ENCODE assay signal across 8 mouse cellular contexts in genomic region chrX:7840842-7841162, GRCm38 (mm10). TPM values are rescaled to one million over a fixed set of nuclear protein-coding genes. Genes with fewer than 3 reads are reported as not detected.
A peak's percentile ranks its signal among the peaks of the same experiment; 100 is the strongest.
DNase-seq lines count a peak whose midpoint lies in the region; ATAC-seq and TF ChIP-seq lines count a peak whose summit lies in the region.

No protein-coding gene starts in this region.

- H3K27me3 ChIP-seq in embryonic facial prominence, embryonic 14.5 days (replicated peaks; ENCODE audit: control insufficient read depth, insufficient read depth, low read length) = no peaks in the 10 kb centered on the region
- no peaks in the 10 kb centered on the region for H3K27me3 ChIP-seq in intestine, embryonic 16.5 days (replicated peaks; ENCODE audit: control insufficient read depth, insufficient read depth, low read length)
- no peaks in the 10 kb centered on the region for H3K27me3 ChIP-seq in neural tube, embryonic 12.5 days (replicated peaks)

- H3K4me3 ChIP-seq in layer of hippocampus, adult 2 months = peak overlapping the region; percentile 47
- H3K4me3 ChIP-seq in embryonic facial prominence, embryonic 14.5 days (ENCODE audit: low read depth, low read length) = peak overlapping the region; percentile 67
- H3K4me3 ChIP-seq in intestine, embryonic 16.5 days (ENCODE audit: low read length) = peak overlapping the region; percentile 69
- H3K4me3 ChIP-seq in neural tube, embryonic 12.5 days = peak overlapping the region; percentile 83

- 15% methylated on average over 7 of the region's 7 CpGs for WGBS in embryonic facial prominence, embryonic 14.5 days
- 19% methylated on average over 7 of the region's 7 CpGs for WGBS in intestine, embryonic 16.5 days
- WGBS in neural tube, embryonic 12.5 days = 15% methylated on average over 7 of the region's 7 CpGs

- H3K36me3 ChIP-seq in embryonic facial prominence, embryonic 14.5 days (ENCODE audit: control insufficient read depth, insufficient read depth, low read length) = no peaks in the 10 kb centered on the region
- no peaks in the 10 kb centered on the region for H3K36me3 ChIP-seq in intestine, embryonic 16.5 days (ENCODE audit: control insufficient read depth, insufficient read depth, low read length)
- H3K36me3 ChIP-seq in neural tube, embryonic 12.5 days = no peaks in the 10 kb centered on the region

- no peaks in the 10 kb centered on the region for H3K4me1 ChIP-seq in embryonic facial prominence, embryonic 14.5 days (ENCODE audit: control insufficient read depth, insufficient read depth, low read length)
- no peaks in the 10 kb centered on the region for H3K4me1 ChIP-seq in intestine, embryonic 16.5 days (ENCODE audit: control insufficient read depth, insufficient read depth, low read length)
- H3K4me1 ChIP-seq in neural tube, embryonic 12.5 days = peaks cover 12% of the 10 kb centered on the region; the same call in 1 of the 2 replicates

- no peak for ATAC-seq in embryonic facial prominence, embryonic 14.5 days (ENCODE audit: low read depth)
- ATAC-seq in intestine, embryonic 16.5 days = no peak
- ATAC-seq in neural tube, embryonic 12.5 days (ENCODE audit: low FRiP score, low read depth) = no peak

- H3K27ac ChIP-seq in layer of hippocampus, adult 2 months = peak overlapping the region; percentile 86
- peak overlapping the region; percentile 55 for H3K27ac ChIP-seq in embryonic facial prominence, embryonic 14.5 days (replicated peaks; ENCODE audit: low read depth, low read length)
- peak overlapping the region; percentile 76 for H3K27ac ChIP-seq in intestine, embryonic 16.5 days (ENCODE audit: low read length)
- no peak overlapping the region for H3K27ac ChIP-seq in neural tube, embryonic 12.5 days

- peak overlapping the region; percentile 51 for H3K4me2 ChIP-seq in embryonic facial prominence, embryonic 14.5 days (ENCODE audit: low read depth, low read length)
- peak overlapping the region; percentile 45 for H3K4me2 ChIP-seq in intestine, embryonic 16.5 days (ENCODE audit: low read depth, low read length)
- H3K4me2 ChIP-seq in neural tube, embryonic 12.5 days (replicated peaks) = peak overlapping the region; percentile 49

- DNase-seq in layer of hippocampus, adult 2 months (ENCODE audit: low spot score in 2 of 2) = no peak
- DNase-seq in layer of hippocampus, adult 18-20 months (ENCODE audit: low spot score in 2 of 2) = no peak
- DNase-seq in embryonic facial prominence, embryonic 14.5 days (ENCODE audit: low spot score) = no peak
- no peak for DNase-seq in retina, postnatal 1 day
- no peak for DNase-seq in cerebellum, adult 11-12 months
- no peak for DNase-seq in Muller cell, postnatal 12 days (ENCODE audit: inconsistent ontology term)

- no peak overlapping the region for H3K9ac ChIP-seq in embryonic facial prominence, embryonic 14.5 days (ENCODE audit: low read depth, low read length)
- H3K9ac ChIP-seq in intestine, embryonic 16.5 days (ENCODE audit: low read depth, low read length) = 0 out of 2 replicates have a peak overlapping the region, but pooled peaks have one; percentile 33
- no peak overlapping the region for H3K9ac ChIP-seq in neural tube, embryonic 12.5 days

- H3K9me3 ChIP-seq in embryonic facial prominence, embryonic 14.5 days (ENCODE audit: control insufficient read depth, low read length) = no peaks in the 10 kb centered on the region
- no peaks in the 10 kb centered on the region for H3K9me3 ChIP-seq in intestine, embryonic 16.5 days (ENCODE audit: control insufficient read depth, low read length)
- no peaks in the 10 kb centered on the region for H3K9me3 ChIP-seq in neural tube, embryonic 12.5 days

- no peak for TF ChIP-seq CTCF in layer of hippocampus, adult 2 months (conservative IDR thresholded peaks at IDR 0.05)

RNA-seq across cellular contexts. Expression of gene Otud5, which starts 0.4 kb away (rescaled TPM):
- total RNA-seq in layer of hippocampus, adult 2 months (2021) = 10 to 100 TPM; 82.6 to 83.8 TPM
- 10 to 100 TPM; 75.3 to 87.4 TPM for total RNA-seq in layer of hippocampus, adult 18-20 months (2021)
- 31.1 and 32.3 TPM in 2 replicates for polyA plus RNA-seq in embryonic facial prominence, embryonic 14.5 days (2014; fragmentation: Nextera tagmentation; extraction: Ambion mirVana)
- 25.9 and 27.7 TPM in 2 replicates for polyA plus RNA-seq in intestine, embryonic 16.5 days (2015; fragmentation: Nextera tagmentation; extraction: Ambion mirVana)
- 68.6 and 72.3 TPM in 2 replicates for polyA plus RNA-seq in neural tube, embryonic 12.5 days (2016; fragmentation: Nextera tagmentation; extraction: Ambion mirVana)

RNA-seq across cellular contexts. Expression of gene Kcnd1, which starts 18.7 kb away (rescaled TPM):
- total RNA-seq in layer of hippocampus, adult 2 months (2021) = 1 to 10 TPM; 9.5 to 9.7 TPM
- total RNA-seq in layer of hippocampus, adult 18-20 months (2021) = 1 to 10 TPM; 7.0 to 8.9 TPM
- 3.2 and 3.5 TPM in 2 replicates for polyA plus RNA-seq in embryonic facial prominence, embryonic 14.5 days (2014; fragmentation: Nextera tagmentation; extraction: Ambion mirVana)
- polyA plus RNA-seq in intestine, embryonic 16.5 days (2015; fragmentation: Nextera tagmentation; extraction: Ambion mirVana) = 1.2 and 1.3 TPM in 2 replicates
- polyA plus RNA-seq in neural tube, embryonic 12.5 days (2016; fragmentation: Nextera tagmentation; extraction: Ambion mirVana) = 1.5 and 2.3 TPM in 2 replicates

RNA-seq across cellular contexts. Expression of gene Pim2, which starts 37.3 kb away (rescaled TPM):
- total RNA-seq in layer of hippocampus, adult 2 months (2021) = 10 to 100 TPM; 53.0 to 54.6 TPM
- total RNA-seq in layer of hippocampus, adult 18-20 months (2021) = 10 to 100 TPM; 49.3 to 58.8 TPM
- polyA plus RNA-seq in embryonic facial prominence, embryonic 14.5 days (2014; fragmentation: Nextera tagmentation; extraction: Ambion mirVana) = 4.8 and 6.1 TPM in 2 replicates
- 13.6 and 15.3 TPM in 2 replicates for polyA plus RNA-seq in intestine, embryonic 16.5 days (2015; fragmentation: Nextera tagmentation; extraction: Ambion mirVana)
- 9.3 and 12.8 TPM in 2 replicates for polyA plus RNA-seq in neural tube, embryonic 12.5 days (2016; fragmentation: Nextera tagmentation; extraction: Ambion mirVana)

RNA-seq across cellular contexts. Expression of gene Slc35a2, which starts 43.0 kb away (rescaled TPM):
- 10 to 100 TPM; 36.0 to 40.5 TPM for total RNA-seq in layer of hippocampus, adult 2 months (2021)
- total RNA-seq in layer of hippocampus, adult 18-20 months (2021) = 10 to 100 TPM; 38.9 to 45.9 TPM
- polyA plus RNA-seq in embryonic facial prominence, embryonic 14.5 days (2014; fragmentation: Nextera tagmentation; extraction: Ambion mirVana) = 28.6 and 30.0 TPM in 2 replicates
- polyA plus RNA-seq in intestine, embryonic 16.5 days (2015; fragmentation: Nextera tagmentation; extraction: Ambion mirVana) = 46.5 and 50.8 TPM in 2 replicates
- 35.4 and 36.5 TPM in 2 replicates for polyA plus RNA-seq in neural tube, embryonic 12.5 days (2016; fragmentation: Nextera tagmentation; extraction: Ambion mirVana)

RNA-seq across cellular contexts. Expression of gene Gripap1, which starts 51.2 kb away (rescaled TPM):
- total RNA-seq in layer of hippocampus, adult 2 months (2021) = 100 to 1,000 TPM; 105 to 108 TPM
- total RNA-seq in layer of hippocampus, adult 18-20 months (2021) = 100 to 1,000 TPM in 1 of 2 experiments, 10 to 100 TPM in 1; 95.3 to 105 TPM
- polyA plus RNA-seq in embryonic facial prominence, embryonic 14.5 days (2014; fragmentation: Nextera tagmentation; extraction: Ambion mirVana) = 32.1 and 32.9 TPM in 2 replicates
- 36.6 and 37.5 TPM in 2 replicates for polyA plus RNA-seq in intestine, embryonic 16.5 days (2015; fragmentation: Nextera tagmentation; extraction: Ambion mirVana)
- polyA plus RNA-seq in neural tube, embryonic 12.5 days (2016; fragmentation: Nextera tagmentation; extraction: Ambion mirVana) = 73.3 and 81.4 TPM in 2 replicates
